Mouse (Mus musculus) lung, adult 2 months (tissue): ENCODE data around the gene Ly9. TPM values are rescaled to one million over a fixed set of nuclear protein-coding genes. Genes with fewer than 3 reads are reported as not detected.

Source experiments
- DNase-seq: peaks from one replicate; pipeline ENCODE4 v3.0.0; 2022
- H3K4me1 ChIP-seq: fragments of 200-500 bp; 2 replicates; pipeline ENCODE4 v1.6.1; 2011; ENCODE audit warnings: low read length; ENCODE audit not compliant: control insufficient read depth, insufficient read depth
- H3K4me3 ChIP-seq: fragments of 200-500 bp; replicated peaks from 2 replicates; pipeline ENCODE3; 2011; ENCODE audit warnings: low read depth, mild to moderate bottlenecking, control low read depth, low read length; ENCODE audit errors: extremely low read depth
- CTCF ChIP-seq: fragments of 200-500 bp; IDR thresholded peaks from 2 replicates; pipeline ENCODE4 v1.5.1; 2011; ENCODE audit warnings: mild to moderate bottlenecking, low read length, control low read depth; ENCODE audit not compliant: insufficient read depth
- POLR2A ChIP-seq: fragments of 200-500 bp; IDR thresholded peaks from 2 replicates; pipeline ENCODE4 v1.6.1; 2011; ENCODE audit warnings: low read depth, mild to moderate bottlenecking, control low read depth, low read length, borderline replicate concordance; ENCODE audit errors: extremely low read depth
- WGBS: fragments of 180-500 bp; shearing (Covaris S2); methylation state at CpG from one replicate; pipeline ENCODE4 v1.1.7; 2018; 5-methylcytosine and 5-hydroxymethylcytosine counted together
- polyA plus RNA-seq: library from polyadenylated mRNA; depleted of rRNA; stranded (reverse); fragments of >200 nt; gene quantifications from 2 replicates; pipeline ENCODE4 v1.2.3, GENCODE M21; 2012; rRNA removed

Gene Ly9
- polyA plus RNA-seq, result 2.2 and 2.6 TPM in 2 replicates

DNA sequence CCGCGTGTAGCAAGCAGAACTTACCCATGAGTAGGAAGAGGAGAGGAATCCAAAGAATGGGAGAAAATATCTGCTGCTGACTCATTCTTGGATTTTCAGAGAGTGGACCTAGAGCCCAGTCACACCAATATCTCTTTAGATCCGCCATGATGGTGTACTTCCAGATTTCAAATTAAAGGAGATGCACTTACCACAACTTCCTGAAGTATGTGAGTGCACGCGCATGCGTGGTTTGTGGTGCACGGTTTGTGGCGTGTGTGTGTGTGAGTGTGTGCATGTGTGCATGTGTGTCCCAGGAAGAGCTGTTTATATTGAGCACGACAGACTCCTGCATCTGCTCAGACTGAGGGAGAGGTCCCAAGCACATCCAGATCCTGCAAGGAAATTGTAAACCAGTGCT is at the start of gene Ly9:
Gene Ly9, minus strand, starts transcription at position 235 of the 400 bp plus-strand sequence.
- peak within 1 kb of the TSS; percentile 34 for H3K4me3 ChIP-seq
- H3K4me1 ChIP-seq, result no peaks in the 10 kb centered on the region
- no peak for DNase-seq

DNA sequence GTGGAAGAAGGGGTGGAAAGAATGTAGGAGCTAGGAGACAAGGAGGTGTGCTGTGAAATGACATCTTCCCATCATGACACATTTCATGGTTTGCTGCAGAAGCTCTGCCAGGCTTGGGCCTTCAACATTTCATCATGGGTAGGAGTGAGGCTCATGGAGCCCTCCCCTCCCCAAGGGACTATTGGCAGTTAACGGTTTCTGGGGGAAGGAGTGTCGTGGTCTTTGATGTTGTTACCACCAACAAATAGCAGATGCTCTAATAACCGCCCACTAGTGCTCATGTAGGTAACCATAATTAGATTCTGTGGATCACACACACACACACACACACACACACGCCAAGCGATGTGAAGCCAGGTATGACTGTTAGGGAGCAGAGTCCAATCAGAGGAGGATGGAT is 45.5 kb upstream of the Ly9 start, which contains the start of gene Slamf7:
Gene Slamf7, minus strand, starts transcription at position 302 of the 400 bp plus-strand sequence.
- TF ChIP-seq CTCF (no peak), POLR2A (no peak)
- 86% methylated on average over 5 of the region's 5 CpGs for WGBS
- no peaks in the 10 kb centered on the region for H3K4me1 ChIP-seq
- no peak within 1 kb of the TSS for H3K4me3 ChIP-seq
- no peak for DNase-seq

More for the DNA sequence above, at the start of gene Ly9:
- WGBS, result 62% methylated on average over 9 of the region's 9 CpGs
- no peak for TF ChIP-seq CTCF
- TF ChIP-seq POLR2A, result no peak

DNA sequence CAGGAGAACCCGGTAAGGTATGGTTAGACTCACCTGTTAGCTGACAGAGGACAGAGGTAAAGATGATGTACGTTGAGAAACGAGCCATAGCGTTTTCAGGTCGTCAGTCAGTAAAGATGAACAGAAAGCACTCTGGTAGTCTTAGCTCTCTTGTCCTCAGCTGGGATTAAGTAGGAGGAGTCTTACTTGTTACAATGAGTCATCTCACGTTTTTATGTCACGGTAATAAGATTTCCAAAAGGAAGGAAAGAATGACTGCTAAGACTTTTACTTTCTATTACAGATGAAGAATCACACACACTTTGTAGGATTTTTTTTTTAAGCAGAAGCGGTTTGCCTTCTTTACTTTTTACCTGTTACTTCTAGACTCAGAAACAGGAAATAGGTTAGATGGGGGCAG is 41.6 kb upstream of the Ly9 start:
- peak overlapping the region; percentile 43 for H3K4me3 ChIP-seq
- no peak for DNase-seq
- H3K4me1 ChIP-seq, result no peaks in the 10 kb centered on the region
- TF ChIP-seq CTCF (no peak), POLR2A (no peak)
- 57% methylated on average over 8 of the region's 8 CpGs for WGBS

DNA sequence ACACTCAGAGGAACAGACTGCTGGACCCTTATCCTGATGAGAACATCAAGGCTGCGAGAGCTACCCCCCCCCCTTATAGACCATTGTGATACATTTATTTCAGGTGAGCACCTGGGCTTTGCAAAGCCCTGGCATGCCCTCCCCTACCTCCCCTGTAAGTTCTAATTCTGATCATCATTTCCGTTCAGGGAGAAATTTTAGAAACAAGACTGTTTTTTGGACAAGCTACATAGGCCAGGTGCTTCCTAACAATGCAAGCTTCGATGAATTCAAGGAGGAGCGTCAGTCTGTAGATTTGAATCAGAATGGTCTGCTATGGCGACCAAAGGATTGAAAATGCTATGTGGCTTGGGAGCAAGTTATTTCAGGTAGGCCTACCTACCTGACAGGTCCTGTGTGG is 40.5 kb upstream of the Ly9 start:
- TF ChIP-seq POLR2A (no peak), CTCF (no peak)
- WGBS, result 80% methylated on average over 5 of the region's 5 CpGs
- Histone ChIP-seq H3K4me3 (no peak overlapping the region), H3K4me1 (no peaks in the 10 kb centered on the region)
- no peak for DNase-seq

DNA sequence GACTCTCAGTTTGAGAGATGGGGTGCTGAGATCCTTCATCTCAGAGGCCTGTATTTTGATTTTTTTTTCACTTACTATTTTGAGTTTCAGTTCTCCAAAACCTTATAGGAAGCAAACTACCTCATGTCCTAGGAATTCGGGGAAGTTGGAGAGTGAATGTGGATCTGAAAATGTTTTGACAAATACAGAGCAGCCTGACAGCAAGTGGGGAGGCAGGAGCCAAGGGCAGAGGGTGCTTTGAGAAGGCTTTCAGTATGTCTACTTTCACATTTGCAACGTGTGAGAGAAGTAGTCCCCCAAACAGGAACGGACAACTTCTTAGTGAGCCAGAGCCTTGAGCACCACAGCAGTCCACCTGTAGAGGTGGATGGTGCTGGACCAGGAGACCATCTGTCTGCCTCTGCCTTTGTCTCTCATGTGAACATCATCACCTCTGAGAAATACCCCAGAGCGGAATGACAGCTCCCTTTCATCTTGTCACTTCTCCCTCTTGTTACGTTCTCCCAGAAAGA is 39.3 kb upstream of the Ly9 start:
- WGBS, result 50% methylated on average over 5 of the region's 5 CpGs
- Histone ChIP-seq H3K4me3 (no peak overlapping the region), H3K4me1 (no peaks in the 10 kb centered on the region)
- TF ChIP-seq POLR2A, result no peak; the same call in 1 of the 2 replicates
- TF ChIP-seq CTCF, result no peak
- DNase-seq, result no peak

DNA sequence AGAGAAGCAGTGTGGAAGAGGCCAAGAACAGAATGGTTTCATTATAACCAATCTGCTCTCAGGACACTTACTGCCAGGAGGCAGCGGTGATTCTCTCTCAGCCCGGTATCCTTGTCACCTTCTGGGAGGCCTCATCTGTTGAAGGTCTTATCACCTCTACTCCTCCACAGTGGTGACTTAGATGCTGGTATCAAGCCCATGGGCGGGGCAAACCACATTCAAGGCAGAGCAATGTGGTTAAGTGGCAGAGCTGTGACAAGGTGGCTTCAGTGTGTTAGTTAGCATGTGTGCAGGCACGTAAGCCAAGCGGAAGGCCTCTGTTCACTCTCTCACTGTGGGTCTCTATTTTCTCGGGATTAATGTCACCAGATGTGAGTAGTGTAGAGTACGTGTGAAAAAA is 36.4 kb upstream of the Ly9 start:
- TF ChIP-seq POLR2A (no peak), CTCF (no peak)
- 66% methylated on average over 7 of the region's 7 CpGs for WGBS
- Histone ChIP-seq H3K4me3 (no peak overlapping the region), H3K4me1 (no peaks in the 10 kb centered on the region)
- DNase-seq, result no peak

DNA sequence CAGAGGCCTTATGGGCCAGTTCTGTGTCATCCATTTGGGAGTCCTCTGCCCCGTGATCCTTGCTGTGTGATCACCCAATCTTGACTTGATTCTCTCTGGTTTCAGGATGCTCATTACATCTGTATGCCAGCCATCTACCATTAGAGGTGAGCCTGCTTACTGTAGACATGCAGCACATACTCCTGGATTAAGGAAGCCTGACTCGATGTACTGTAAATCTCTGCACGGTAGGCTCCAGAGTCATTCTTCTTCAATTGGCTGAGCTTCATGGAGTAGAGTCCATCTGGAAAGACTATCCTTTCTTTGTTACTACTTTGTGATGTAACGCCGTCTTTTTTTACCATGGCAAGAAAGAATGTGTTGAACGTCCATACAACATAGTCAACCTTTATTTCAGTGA is 33.6 kb upstream of the Ly9 start:
- no peak for TF ChIP-seq POLR2A
- no peak for TF ChIP-seq CTCF
- 90% methylated on average over 6 of the region's 6 CpGs for WGBS

DNA sequence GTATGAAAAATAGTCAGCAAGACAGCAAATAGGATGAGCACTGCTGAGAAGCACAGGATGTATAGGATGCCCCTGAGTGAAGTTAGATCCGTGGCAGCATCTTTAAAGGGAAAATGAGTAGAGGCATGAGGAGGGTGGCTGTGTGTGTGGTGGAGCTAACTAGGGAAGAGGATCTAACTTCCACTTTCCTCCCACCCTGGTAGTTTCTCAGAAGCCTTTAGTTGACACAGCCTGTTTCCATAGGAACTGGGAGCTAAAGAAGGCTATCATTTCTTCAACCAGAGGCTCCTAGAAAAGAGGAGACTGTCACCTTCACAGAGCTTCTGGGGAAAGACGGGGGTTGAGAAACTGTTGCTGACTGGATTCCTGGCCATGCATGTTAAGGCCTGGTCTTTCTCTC is 31.5 kb upstream of the Ly9 start:
- 65% methylated on average over 2 of the region's 2 CpGs for WGBS
- TF ChIP-seq CTCF, result no peak
- no peak for TF ChIP-seq POLR2A

More for the DNA sequence above, 33.6 kb upstream of the Ly9 start:
- H3K4me3 ChIP-seq, result no peak overlapping the region
- H3K4me1 ChIP-seq, result no peaks in the 10 kb centered on the region
- DNase-seq, result no peak

DNA sequence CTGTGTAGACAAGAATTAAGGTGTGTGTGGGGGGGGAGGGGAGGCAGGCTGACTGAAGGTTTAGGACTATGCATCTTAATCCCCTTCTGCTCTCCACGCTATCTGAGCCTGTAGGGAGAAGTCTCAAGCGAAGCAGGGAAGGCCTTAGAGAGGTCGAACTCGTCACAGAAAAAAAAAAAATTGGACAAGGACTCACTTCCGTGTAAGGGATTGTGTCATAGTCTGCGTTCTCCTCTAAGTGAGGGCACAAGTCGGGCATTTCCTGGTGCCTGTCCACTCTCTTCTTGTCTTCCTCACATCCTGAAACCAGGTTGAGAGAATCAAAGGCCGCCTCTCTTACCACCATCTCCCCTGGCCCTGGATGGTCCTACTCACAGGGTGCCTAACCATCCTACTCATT is 29.9 kb upstream of the Ly9 start:
- WGBS, result 75% methylated on average over 8 of the region's 8 CpGs
- no peaks in the 10 kb centered on the region for H3K4me1 ChIP-seq
- TF ChIP-seq CTCF (no peak), POLR2A (no peak)
- no peak overlapping the region for H3K4me3 ChIP-seq
- no peak for DNase-seq

More for the DNA sequence above, 31.5 kb upstream of the Ly9 start:
- no peaks in the 10 kb centered on the region for H3K4me1 ChIP-seq
- H3K4me3 ChIP-seq, result no peak overlapping the region
- DNase-seq, result no peak

DNA sequence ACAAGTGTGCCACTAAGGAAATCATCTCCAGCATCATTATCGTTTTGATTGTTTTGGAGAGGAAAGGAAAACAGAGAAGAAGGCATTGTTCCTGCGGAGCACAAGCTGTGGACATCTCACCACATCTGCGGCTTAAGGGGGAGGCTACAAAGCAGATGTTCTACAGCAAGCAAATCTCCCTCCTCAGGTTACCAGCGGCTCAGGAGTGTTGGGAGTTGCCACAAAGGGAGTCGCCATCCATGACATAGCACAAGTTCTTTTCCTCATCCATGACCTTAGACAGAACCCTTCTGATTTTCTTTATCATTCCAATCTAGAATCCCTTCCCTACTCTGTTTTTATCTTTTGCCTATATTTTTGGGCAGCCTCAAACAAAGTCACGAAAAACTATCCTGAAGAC is 28.5 kb upstream of the Ly9 start:
- WGBS, result 41% methylated on average over 6 of the region's 6 CpGs
- Histone ChIP-seq H3K4me1 (no peaks in the 10 kb centered on the region), H3K4me3 (no peak overlapping the region)
- no peak for DNase-seq
- TF ChIP-seq POLR2A (no peak), CTCF (no peak)

DNA sequence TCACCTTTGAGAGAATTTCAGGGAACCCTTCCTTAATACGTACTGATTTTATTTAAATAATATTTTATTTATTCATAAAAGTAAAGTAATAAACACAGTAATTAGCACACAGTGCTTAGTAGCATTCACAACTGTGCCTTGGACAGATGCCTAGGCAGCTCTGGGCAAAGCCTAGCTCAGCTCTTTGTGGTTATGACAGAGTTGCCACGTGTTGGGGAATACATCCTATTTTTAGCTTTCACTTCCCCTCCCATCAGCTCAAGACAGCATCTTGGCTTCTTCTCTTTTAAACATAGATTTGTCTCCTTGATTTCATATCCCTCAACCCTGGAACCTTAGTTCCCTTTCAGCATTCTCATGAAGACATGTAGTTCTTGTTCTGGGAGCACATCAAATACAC is 24.2 kb upstream of the Ly9 start:
- DNase-seq, result no peak
- 28% methylated on average over 2 of the region's 2 CpGs for WGBS
- H3K4me3 ChIP-seq, result no peak overlapping the region
- H3K4me1 ChIP-seq, result no peaks in the 10 kb centered on the region
- TF ChIP-seq CTCF (no peak), POLR2A (no peak)
